Mouse (Mus musculus): ENCODE results near the gene Specc1l. TPM values are rescaled to one million over a fixed set of nuclear protein-coding genes. Genes with fewer than 3 reads are reported as not detected.

Gene Specc1l
- polyA plus RNA-seq, 1 experiment: 31.6 TPM

- no peak for DNase-seq
- Histone ChIP-seq H3K36me3 (ENCODE audit: control insufficient read depth, insufficient read depth, low read length) (peaks cover 48% of the 10 kb centered on the region), H3K27ac (ENCODE audit: control insufficient read depth, insufficient read depth, low read length) (no peak overlapping the region), H3K4me1 (replicated peaks; ENCODE audit: control insufficient read depth, insufficient read depth, low read length) (peaks cover 2% of the 10 kb centered on the region; the same call in 1 of the 2 replicates), H3K27me3 (ENCODE audit: control insufficient read depth, insufficient read depth, low read length) (no peaks in the 10 kb centered on the region), H3K4me3 (ENCODE audit: control insufficient read depth, insufficient read depth, low read length) (no peak overlapping the region)
- WGBS: 51% methylated on average over 5 of the region's 5 CpGs
- TF ChIP-seq POLR2A (IDR thresholded peaks at IDR 0.05; ENCODE audit: control insufficient read depth, extremely low read depth, insufficient read depth, low read length, poor library complexity): no peak
- no peak for TF ChIP-seq CTCF (IDR thresholded peaks at IDR 0.05; ENCODE audit: borderline replicate concordance, control insufficient read depth, extremely low read depth, insufficient read depth, low read length, poor library complexity)
Measured at GRCm38 (mm10) chr10:75258241-75258640, 46.4 kb downstream of the Specc1l start.

- peaks cover 68% of the 10 kb centered on the region for H3K36me3 ChIP-seq (ENCODE audit: control insufficient read depth, insufficient read depth, low read length)
- H3K4me1 ChIP-seq (replicated peaks; ENCODE audit: control insufficient read depth, insufficient read depth, low read length): peaks cover 2% of the 10 kb centered on the region; the same call in 1 of the 2 replicates
- H3K27me3 ChIP-seq (ENCODE audit: control insufficient read depth, insufficient read depth, low read length): no peaks in the 10 kb centered on the region
- no peak for TF ChIP-seq CTCF (IDR thresholded peaks at IDR 0.05; ENCODE audit: borderline replicate concordance, control insufficient read depth, extremely low read depth, insufficient read depth, low read length, poor library complexity)
- TF ChIP-seq POLR2A (IDR thresholded peaks at IDR 0.05; ENCODE audit: control insufficient read depth, extremely low read depth, insufficient read depth, low read length, poor library complexity): no peak
- H3K27ac ChIP-seq (ENCODE audit: control insufficient read depth, insufficient read depth, low read length): no peak overlapping the region
- no peak for DNase-seq
- over 99% methylated on average over 5 of the region's 5 CpGs for WGBS
- no peak overlapping the region for H3K4me3 ChIP-seq (ENCODE audit: control insufficient read depth, insufficient read depth, low read length)
Measured at GRCm38 (mm10) chr10:75261268-75261667, 49.4 kb downstream of the Specc1l start.

- 90% methylated on average over 3 of the region's 3 CpGs for WGBS
- peaks cover 68% of the 10 kb centered on the region for H3K36me3 ChIP-seq (ENCODE audit: control insufficient read depth, insufficient read depth, low read length)
- no peaks in the 10 kb centered on the region for H3K4me1 ChIP-seq (replicated peaks; ENCODE audit: control insufficient read depth, insufficient read depth, low read length)
- no peak for TF ChIP-seq POLR2A (IDR thresholded peaks at IDR 0.05; ENCODE audit: control insufficient read depth, extremely low read depth, insufficient read depth, low read length, poor library complexity)
- TF ChIP-seq CTCF (IDR thresholded peaks at IDR 0.05; ENCODE audit: borderline replicate concordance, control insufficient read depth, extremely low read depth, insufficient read depth, low read length, poor library complexity): no peak
- no peak overlapping the region for H3K4me3 ChIP-seq (ENCODE audit: control insufficient read depth, insufficient read depth, low read length)
- DNase-seq: no peak
- H3K27ac ChIP-seq (ENCODE audit: control insufficient read depth, insufficient read depth, low read length): no peak overlapping the region
- H3K27me3 ChIP-seq (ENCODE audit: control insufficient read depth, insufficient read depth, low read length): no peaks in the 10 kb centered on the region
Measured at GRCm38 (mm10) chr10:75264993-75265555, 53.2 kb downstream of the Specc1l start.

GRCm38 (mm10) chr10:75273020-75273419, 61.1 kb downstream of the Specc1l start:
- 95% methylated on average over 4 of the region's 4 CpGs for WGBS
- Histone ChIP-seq H3K27me3 (ENCODE audit: control insufficient read depth, insufficient read depth, low read length) (no peaks in the 10 kb centered on the region), H3K4me3 (ENCODE audit: control insufficient read depth, insufficient read depth, low read length) (no peak overlapping the region), H3K36me3 (ENCODE audit: control insufficient read depth, insufficient read depth, low read length) (peaks cover 33% of the 10 kb centered on the region), H3K4me1 (replicated peaks; ENCODE audit: control insufficient read depth, insufficient read depth, low read length) (no peaks in the 10 kb centered on the region), H3K27ac (ENCODE audit: control insufficient read depth, insufficient read depth, low read length) (no peak overlapping the region)
- no peak for DNase-seq
- TF ChIP-seq POLR2A (IDR thresholded peaks at IDR 0.05; ENCODE audit: control insufficient read depth, extremely low read depth, insufficient read depth, low read length, poor library complexity) (no peak), CTCF (IDR thresholded peaks at IDR 0.05; ENCODE audit: borderline replicate concordance, control insufficient read depth, extremely low read depth, insufficient read depth, low read length, poor library complexity) (no peak)

GRCm38 (mm10) chr10:75276427-75277013, 64.6 kb downstream of the Specc1l start:
- Histone ChIP-seq H3K36me3 (ENCODE audit: control insufficient read depth, insufficient read depth, low read length) (peaks cover 30% of the 10 kb centered on the region), H3K27ac (ENCODE audit: control insufficient read depth, insufficient read depth, low read length) (no peak overlapping the region), H3K4me3 (ENCODE audit: control insufficient read depth, insufficient read depth, low read length) (no peak overlapping the region), H3K27me3 (ENCODE audit: control insufficient read depth, insufficient read depth, low read length) (no peaks in the 10 kb centered on the region), H3K4me1 (replicated peaks; ENCODE audit: control insufficient read depth, insufficient read depth, low read length) (no peaks in the 10 kb centered on the region)
- TF ChIP-seq CTCF (IDR thresholded peaks at IDR 0.05; ENCODE audit: borderline replicate concordance, control insufficient read depth, extremely low read depth, insufficient read depth, low read length, poor library complexity) (no peak), POLR2A (IDR thresholded peaks at IDR 0.05; ENCODE audit: control insufficient read depth, extremely low read depth, insufficient read depth, low read length, poor library complexity) (no peak)
- 95% methylated on average over 12 of the region's 12 CpGs for WGBS
- DNase-seq: no peak

- TF ChIP-seq POLR2A (IDR thresholded peaks at IDR 0.05; ENCODE audit: control insufficient read depth, extremely low read depth, insufficient read depth, low read length, poor library complexity): no peak
- no peak for TF ChIP-seq CTCF (IDR thresholded peaks at IDR 0.05; ENCODE audit: borderline replicate concordance, control insufficient read depth, extremely low read depth, insufficient read depth, low read length, poor library complexity)
- no peak overlapping the region for H3K27ac ChIP-seq (ENCODE audit: control insufficient read depth, insufficient read depth, low read length)
- no peaks in the 10 kb centered on the region for H3K27me3 ChIP-seq (ENCODE audit: control insufficient read depth, insufficient read depth, low read length)
- peaks cover 25% of the 10 kb centered on the region for H3K36me3 ChIP-seq (ENCODE audit: control insufficient read depth, insufficient read depth, low read length)
- H3K4me3 ChIP-seq (ENCODE audit: control insufficient read depth, insufficient read depth, low read length): no peak overlapping the region
- 93% methylated on average over 1 of the region's 1 CpGs for WGBS
- DNase-seq: peak; percentile 32
- peaks cover under 1% of the 10 kb centered on the region for H3K4me1 ChIP-seq (replicated peaks; ENCODE audit: control insufficient read depth, insufficient read depth, low read length)
Measured at GRCm38 (mm10) chr10:75277501-75277900, 65.6 kb downstream of the Specc1l start.
